Mouse (Mus musculus): Measurements from ENCODE around the gene Fam72a. TPM values are rescaled to one million over a fixed set of nuclear protein-coding genes. Genes with fewer than 3 reads are reported as not detected.

The Fam72a gene
- polyA plus RNA-seq, 1 experiment from 2014 or later: 3.8 TPM

- Histone ChIP-seq H3K27me3 (no peaks in the 10 kb centered on the region), H3K36me3 (no peaks in the 10 kb centered on the region), H3K27ac (no peak overlapping the region), H3K4me2 (no peak overlapping the region), H3K9ac (replicated peaks) (no peak overlapping the region), H3K4me3 (replicated peaks) (no peak overlapping the region), H3K4me1 (replicated peaks) (0 out of 2 replicates have a peak, but pooled peaks cover 3% of the 10 kb centered on the region), H3K9me3 (no peaks in the 10 kb centered on the region)
- no peak for ATAC-seq (ENCODE audit: insufficient number of reproducible peaks, insufficient read depth, low FRiP score, low TSS enrichment, low read depth)
- WGBS: 86% methylated on average over 8 of the region's 8 CpGs
These were observed 59.1 kb downstream of the Fam72a start for GRCm38 (mm10) chr1:131586836-131587235.

Small RNA genes within 50 kb of the gene (microRNA-seq; reads per million reads assigned to microRNA genes)
- gene Gm24273: not detected

Other genes with a start within 250 kb of the Fam72a start
- 2.3 and 2.8 TPM in 2 replicates for gene Ikbke, start 248.3 kb upstream of the Fam72a start, polyA plus RNA-seq (2016; fragmentation: Nextera tagmentation; extraction: Ambion mirVana)
- 15.3 and 17.1 TPM in 2 replicates for gene Srgap2, start 551 bp upstream of the Fam72a start, polyA plus RNA-seq (2016; fragmentation: Nextera tagmentation; extraction: Ambion mirVana)
- gene Avpr1b, start 71.3 kb downstream of the Fam72a start, polyA plus RNA-seq (2016; fragmentation: Nextera tagmentation; extraction: Ambion mirVana): not detected in 2 replicates
- 0.13 and 0.15 TPM in 2 replicates for gene Ctse, start 110.4 kb downstream of the Fam72a start, polyA plus RNA-seq (2016; fragmentation: Nextera tagmentation; extraction: Ambion mirVana)
- 0.97 and 1.3 TPM in 2 replicates for gene Rab7b, start 160.8 kb downstream of the Fam72a start, polyA plus RNA-seq (2016; fragmentation: Nextera tagmentation; extraction: Ambion mirVana)
- not detected in 2 replicates for gene Slc26a9, start 216.1 kb downstream of the Fam72a start, polyA plus RNA-seq (2016; fragmentation: Nextera tagmentation; extraction: Ambion mirVana)